19 mouse cellular contexts compared by ENCODE assay signal in genomic region chr2:68888094-68888705, GRCm38 (mm10). TPM values are rescaled to one million over a fixed set of nuclear protein-coding genes. Genes with fewer than 3 reads are reported as not detected.
A peak's percentile ranks its signal among the peaks of the same experiment; 100 is the strongest.
DNase-seq lines count a peak whose midpoint lies in the region; ATAC-seq and TF ChIP-seq lines count a peak whose summit lies in the region.
"Had no signal": no experiment of that assay in that cellular context is flagged by ENCODE, and none has a peak within 500 bp of the region (broad histone marks: within the 10 kb centered on the region; RNA-seq: fewer than 3 reads in every experiment).

No protein-coding gene starts in this region.

- H3K4me2 ChIP-seq in kidney, postnatal 0 days (ENCODE audit: low read length): no peak overlapping the region
- H3K4me2 ChIP-seq in stomach, embryonic 15.5 days: no peak overlapping the region
- H3K4me2 ChIP-seq: forebrain, embryonic 13.5 days; heart, embryonic 12.5 days had no signal

- peak overlapping the region; percentile 36; the same call in 1 of the 2 replicates for H3K27ac ChIP-seq in kidney, postnatal 0 days
- peak overlapping the region; percentile 42; the same call in 1 of the 2 replicates for H3K27ac ChIP-seq in embryonic fibroblast, embryonic 13.5 days (ENCODE audit: insufficient read depth, low read length)
- peak overlapping the region; percentile 40; the same call in 1 of the 2 replicates for H3K27ac ChIP-seq in stomach, embryonic 15.5 days
- H3K27ac ChIP-seq: forebrain, embryonic 13.5 days; midbrain, embryonic 10.5 days had no signal

- H3K27me3 ChIP-seq in kidney, postnatal 0 days (ENCODE audit: insufficient read depth, low read length): no peaks in the 10 kb centered on the region
- H3K27me3 ChIP-seq in stomach, embryonic 15.5 days (replicated peaks): no peaks in the 10 kb centered on the region
- H3K27me3 ChIP-seq: forebrain, embryonic 13.5 days; heart, embryonic 12.5 days had no signal

- 69% methylated on average over 3 of the region's 3 CpGs for WGBS in kidney, postnatal 0 days
- 42% methylated on average over 3 of the region's 3 CpGs for WGBS in stomach, embryonic 15.5 days

- peaks cover 9% of the 10 kb centered on the region; the same call in 1 of the 2 replicates for H3K4me1 ChIP-seq in kidney, postnatal 0 days (replicated peaks; ENCODE audit: insufficient read depth, low read length)
- H3K4me1 ChIP-seq in embryonic fibroblast, embryonic 13.5 days (ENCODE audit: control insufficient read depth, insufficient read depth, low read length): peaks cover 26% of the 10 kb centered on the region
- peaks cover 4% of the 10 kb centered on the region; the same call in 1 of the 2 replicates for H3K4me1 ChIP-seq in stomach, embryonic 15.5 days
- H3K4me1 ChIP-seq: forebrain, embryonic 13.5 days had no signal

- H3K4me3 ChIP-seq in kidney, postnatal 0 days (replicated peaks; ENCODE audit: low read depth, low read length): no peak overlapping the region
- H3K4me3 ChIP-seq in embryonic fibroblast, embryonic 13.5 days (ENCODE audit: insufficient read depth, low read length): no peak overlapping the region
- H3K4me3 ChIP-seq in stomach, embryonic 15.5 days (replicated peaks): no peak overlapping the region
- H3K4me3 ChIP-seq: forebrain, embryonic 13.5 days; heart, embryonic 12.5 days; midbrain, embryonic 10.5 days had no signal

- H3K9me3 ChIP-seq in kidney, postnatal 0 days (replicated peaks; ENCODE audit: low read length): no peaks in the 10 kb centered on the region
- no peaks in the 10 kb centered on the region for H3K9me3 ChIP-seq in stomach, embryonic 15.5 days
- H3K9me3 ChIP-seq: forebrain, embryonic 13.5 days; heart, embryonic 12.5 days; midbrain, embryonic 10.5 days had no signal

- no peak overlapping the region for H3K9ac ChIP-seq in kidney, postnatal 0 days (ENCODE audit: low read depth, low read length)
- H3K9ac ChIP-seq in stomach, embryonic 15.5 days: no peak overlapping the region
- H3K9ac ChIP-seq: forebrain, embryonic 13.5 days; heart, embryonic 12.5 days had no signal

- ATAC-seq in kidney, postnatal 0 days (replicated peaks; ENCODE audit: low FRiP score, low read depth): no peak
- ATAC-seq in stomach, embryonic 15.5 days (ENCODE audit: insufficient read depth, low FRiP score, low read depth): no peak; the same call in 1 of the 2 replicates
- ATAC-seq: forebrain, embryonic 13.5 days; inflammation-experienced regulatory T-cells, adult 6 months had no signal

- TF ChIP-seq POLR2A in embryonic fibroblast, embryonic 13.5 days (IDR thresholded peaks at IDR 0.05; ENCODE audit: low read depth, low read length): no peak

- intact Hi-C loops in gastrocnemius, postnatal 36 days (cut with DNase I): no loop called here

- no peak for TF ChIP-seq CTCF in kidney, postnatal 0 days (IDR thresholded peaks at IDR 0.05; ENCODE audit: low read depth)
- no peak for TF ChIP-seq CTCF in embryonic fibroblast, embryonic 13.5 days (IDR thresholded peaks at IDR 0.05; ENCODE audit: borderline replicate concordance, insufficient read depth, low read length)

- DNase-seq in kidney, postnatal 0 days (ENCODE audit: low spot score): peak; percentile 40
- no peak for DNase-seq in kidney, adult 18-20 months
- peak; percentile 26 for DNase-seq in retina, embryonic 14.5 days (ENCODE audit: low spot score)
- no peak for DNase-seq in retina, postnatal 1 day
- no peak for DNase-seq in gastrocnemius, postnatal 36 days
- DNase-seq in T-cell, adult 2 months (ENCODE audit: low spot score): no peak
- DNase-seq: adrenal gland, adult 8-10 months; cerebellum, adult 11 months; cerebellum, postnatal 14 days; gastrocnemius, postnatal 25 days; heart, postnatal 36 days; kidney, postnatal 25 days had no signal

- no peaks in the 10 kb centered on the region for H3K36me3 ChIP-seq in kidney, postnatal 0 days (ENCODE audit: insufficient read depth, low read length)
- H3K36me3 ChIP-seq in stomach, embryonic 15.5 days: no peaks in the 10 kb centered on the region
- H3K36me3 ChIP-seq: heart, embryonic 12.5 days; midbrain, embryonic 10.5 days had no signal

RNA-seq across cellular contexts. Expression of gene Cers6, which starts 27.0 kb away (rescaled TPM):
- polyA plus RNA-seq in kidney, postnatal 0 days (2015; fragmentation: Nextera tagmentation; extraction: Ambion mirVana): 18.3 and 19.3 TPM in 2 replicates
- polyA plus RNA-seq in embryonic fibroblast, embryonic 13.5 days (2011; ENCODE audit: insufficient read length, low read depth, missing spikeins): 75.8 and 78.2 TPM in 2 replicates
- polyA plus RNA-seq in stomach, embryonic 15.5 days (2015; fragmentation: Nextera tagmentation; extraction: Ambion mirVana): 25.7 and 30.4 TPM in 2 replicates
- 1 to 10 TPM; 1.6 TPM for total RNA-seq in gastrocnemius, postnatal 36 days (2021)
- total RNA-seq: MEL had no signal

Comparison
In these comparisons a context has a peak if more than half of its experiments do, and no peak if none do; other contexts are left out.
1. DNase-seq: peak in kidney, postnatal 0 days (single experiment) and retina, embryonic 14.5 days (single experiment); none in kidney, adult 18-20 months (single experiment), retina, postnatal 1 day (single experiment), gastrocnemius, postnatal 36 days (0 of 2) and T-cell, adult 2 months (single experiment).
2. Peak in every context shown above with its lines, with median percentiles within 50 percentile points of each other: H3K27ac ChIP-seq.